Mouse (Mus musculus) lung, postnatal 0 days (tissue): ENCODE measurements around the gene Golga3. TPM values are rescaled to one million over a fixed set of nuclear protein-coding genes. Genes with fewer than 3 reads are reported as not detected.

Experiments
- ATAC-seq: fragments of 200-750 bp; cut with Nextera tagmentation; 2 replicates; pipeline ENCODE4 v1.8.0; 2017; ENCODE audit warnings: moderate library complexity
- DNase-seq: peaks from one replicate; pipeline ENCODE4 v3.0.0-alpha.2; 2016; ENCODE audit warnings: low spot score
- H3K27ac ChIP-seq: fragments of 300-500 bp; sonication (generic); 2 replicates; pipeline ENCODE4 v1.5.1; 2014; ENCODE audit warnings: antibody characterized with exemption, mild to moderate bottlenecking, low read length, mixed read lengths
- H3K27me3 ChIP-seq: fragments of 300-500 bp; sonication (generic); replicated peaks from 2 replicates; pipeline ENCODE4 v1.6.1; 2014; ENCODE audit warnings: low read length, mixed read lengths; ENCODE audit not compliant: insufficient read depth
- H3K36me3 ChIP-seq: fragments of 300-500 bp; sonication (generic); 2 replicates; pipeline ENCODE4 v1.6.1; 2014; ENCODE audit warnings: low read length, mixed read lengths; ENCODE audit not compliant: insufficient read depth
- H3K4me1 ChIP-seq: fragments of 300-500 bp; sonication (generic); 2 replicates; pipeline ENCODE4 v1.6.1; 2014; ENCODE audit warnings: antibody characterized with exemption, low read depth, low read length, mixed read lengths; ENCODE audit not compliant: insufficient read depth
- H3K4me2 ChIP-seq: fragments of 300-500 bp; sonication (generic); replicated peaks from 2 replicates; pipeline ENCODE4 v1.6.1; 2014; ENCODE audit warnings: low read depth, mild to moderate bottlenecking, low read length, moderate library complexity, mixed read lengths
- H3K4me3 ChIP-seq: fragments of 300-500 bp; sonication (generic); 2 replicates; pipeline ENCODE4 v1.5.1; 2014; ENCODE audit warnings: low read depth, low read length
- H3K9ac ChIP-seq: fragments of 300-500 bp; sonication (generic); replicated peaks from 2 replicates; pipeline ENCODE4 v1.6.1; 2014; ENCODE audit warnings: low read depth, mild to moderate bottlenecking
- H3K9me3 ChIP-seq: fragments of 300-500 bp; sonication (generic); 2 replicates; pipeline ENCODE4 v1.6.1; 2016; ENCODE audit warnings: low read length, mixed read lengths
- CTCF ChIP-seq: IDR thresholded peaks from 2 replicates; pipeline ENCODE4 v1.5.1; 2016; ENCODE audit warnings: antibody characterized with exemption, mild to moderate bottlenecking
- EP300 ChIP-seq: IDR thresholded peaks from 2 replicates; pipeline ENCODE4 v1.6.1; 2016; ENCODE audit warnings: antibody characterized with exemption, mild to moderate bottlenecking, control low read depth
- WGBS: fragments of 180-500 bp; shearing (Covaris S2); extraction: QIAGEN DNeasy Blood & Tissue Kit; methylation state at CpG from one replicate; pipeline ENCODE4 v1.1.7; 2014; 5-methylcytosine and 5-hydroxymethylcytosine counted together
- polyA plus RNA-seq: library from polyadenylated mRNA; unstranded; fragments of >200 nt; fragmentation: Nextera tagmentation; extraction: Ambion mirVana; gene quantifications from 2 replicates; pipeline ENCODE4 v1.2.1, GENCODE M21; 2015

The Golga3 gene
- polyA plus RNA-seq, 1 experiment from 2014 or later, result 9.1 TPM

- H3K36me3 ChIP-seq, result peaks cover 56% of the 10 kb centered on the region
These were observed 67.6 kb downstream of the Golga3 start for GRCm38 (mm10) chr5:110244091-110244490.

GRCm38 (mm10) chr5:110266941-110267340 is 90.4 kb downstream of the Golga3 start:
- TF ChIP-seq EP300, result no peak
- no peak for TF ChIP-seq CTCF
- H3K27me3 ChIP-seq, result no peaks in the 10 kb centered on the region
- 75% methylated on average over 4 of the region's 4 CpGs for WGBS

More at GRCm38 (mm10) chr5:110244091-110244490, 67.6 kb downstream of the Golga3 start:
- Histone ChIP-seq H3K9ac (no peak overlapping the region), H3K9me3 (no peaks in the 10 kb centered on the region), H3K4me1 (no peaks in the 10 kb centered on the region), H3K4me3 (no peak overlapping the region), H3K27ac (no peak overlapping the region), H3K4me2 (no peak overlapping the region), H3K27me3 (no peaks in the 10 kb centered on the region)
- TF ChIP-seq CTCF (no peak), EP300 (no peak)
- 71% methylated on average over 2 of the region's 2 CpGs for WGBS
- DNase-seq (no peak), ATAC-seq (no peak)

GRCm38 (mm10) chr5:110269141-110270101 is 92.9 kb downstream of the Golga3 start, which contains the start of gene Pgam5:
TSS of gene Pgam5 (minus strand) at chr5:110269913.
- Histone ChIP-seq H3K4me1 (peaks cover 8% of the 10 kb centered on the region; the same call in 1 of the 2 replicates), H3K27ac (peak within 1 kb of the TSS; percentile 51), H3K9me3 (no peaks in the 10 kb centered on the region), H3K4me2 (peak within 1 kb of the TSS; percentile 85), H3K27me3 (no peaks in the 10 kb centered on the region), H3K36me3 (peaks cover 16% of the 10 kb centered on the region), H3K4me3 (peak within 1 kb of the TSS; percentile 91), H3K9ac (peak within 1 kb of the TSS; percentile 93)
- TF ChIP-seq EP300 (no peak), CTCF (peak; percentile 84)
- WGBS, result under 1% methylated on average over 66 of the region's 66 CpGs
- ATAC-seq (peak; percentile 94), DNase-seq (peak; percentile 89)

More at GRCm38 (mm10) chr5:110266941-110267340, 90.4 kb downstream of the Golga3 start:
- Histone ChIP-seq H3K4me3 (no peak overlapping the region), H3K9ac (no peak overlapping the region), H3K4me2 (no peak overlapping the region), H3K4me1 (peaks cover 8% of the 10 kb centered on the region; the same call in 1 of the 2 replicates), H3K27ac (no peak overlapping the region), H3K36me3 (peaks cover 16% of the 10 kb centered on the region), H3K9me3 (no peaks in the 10 kb centered on the region)
- no peak for ATAC-seq
- no peak for DNase-seq

GRCm38 (mm10) chr5:110270242-110270641 is 93.7 kb downstream of the Golga3 start:
- 90% methylated on average over 6 of the region's 6 CpGs for WGBS

GRCm38 (mm10) chr5:110274147-110274546 is 97.6 kb downstream of the Golga3 start:
- ATAC-seq (no peak), DNase-seq (no peak)
- TF ChIP-seq CTCF (no peak), EP300 (no peak)
- H3K27ac ChIP-seq, result no peak overlapping the region
- no peaks in the 10 kb centered on the region for H3K9me3 ChIP-seq
- 0 out of 2 replicates have a peak, but pooled peaks cover under 1% of the 10 kb centered on the region for H3K4me1 ChIP-seq
- H3K27me3 ChIP-seq, result no peaks in the 10 kb centered on the region
- no peak overlapping the region for H3K4me2 ChIP-seq
- H3K4me3 ChIP-seq, result no peak overlapping the region
- H3K36me3 ChIP-seq, result no peaks in the 10 kb centered on the region
- no peak overlapping the region for H3K9ac ChIP-seq
- 73% methylated on average over 4 of the region's 4 CpGs for WGBS

More at GRCm38 (mm10) chr5:110270242-110270641, 93.7 kb downstream of the Golga3 start:
- no peak overlapping the region for H3K9ac ChIP-seq
- peaks cover 8% of the 10 kb centered on the region; the same call in 1 of the 2 replicates for H3K4me1 ChIP-seq
- H3K36me3 ChIP-seq, result peaks cover 7% of the 10 kb centered on the region
- H3K9me3 ChIP-seq, result no peaks in the 10 kb centered on the region
- ATAC-seq (no peak), DNase-seq (no peak)
- no peaks in the 10 kb centered on the region for H3K27me3 ChIP-seq
- no peak overlapping the region for H3K4me3 ChIP-seq
- no peak overlapping the region for H3K27ac ChIP-seq
- no peak overlapping the region for H3K4me2 ChIP-seq
- TF ChIP-seq CTCF (no peak), EP300 (no peak)

DNA sequence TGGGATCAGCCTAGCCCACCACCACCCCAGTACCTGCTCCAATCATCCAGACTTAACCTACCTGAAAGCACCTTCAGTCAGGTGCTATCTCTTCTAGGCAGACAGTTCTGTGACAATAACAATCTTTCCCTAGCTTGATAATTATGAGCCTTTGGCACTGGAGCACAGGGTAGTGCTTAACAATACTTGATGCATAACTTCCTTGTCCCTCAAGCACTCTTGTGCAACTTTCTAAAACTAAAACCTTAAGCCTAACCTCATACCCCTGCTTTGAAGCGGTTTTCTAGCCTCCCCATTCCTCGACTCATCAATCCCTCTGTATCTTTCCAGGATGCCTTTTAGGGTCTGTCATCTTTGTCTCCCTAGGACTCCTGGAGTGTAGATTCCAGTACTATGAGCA is 98.3 kb downstream of the Golga3 start:
- TF ChIP-seq CTCF (no peak), EP300 (no peak)
- Histone ChIP-seq H3K9me3 (no peaks in the 10 kb centered on the region), H3K36me3 (no peaks in the 10 kb centered on the region), H3K4me3 (no peak overlapping the region), H3K4me2 (no peak overlapping the region), H3K9ac (no peak overlapping the region), H3K4me1 (no peaks in the 10 kb centered on the region), H3K27ac (0 out of 2 replicates have a peak overlapping the region, but pooled peaks have one; percentile 15), H3K27me3 (no peaks in the 10 kb centered on the region)
- ATAC-seq, result peak; percentile 78
- DNase-seq, result peak; percentile 73
- 43% methylated on average over 2 of the region's 2 CpGs for WGBS

Other genes with a start within 250 kb of the Golga3 start
- gene Zfp932, start 180.2 kb upstream of the Golga3 start, polyA plus RNA-seq, result 11.2 and 13.5 TPM in 2 replicates
- 1.6 and 2.0 TPM in 2 replicates for gene Gm17655, start 104.2 kb upstream of the Golga3 start, polyA plus RNA-seq
- gene Gm35315, start 82.3 kb upstream of the Golga3 start, polyA plus RNA-seq, result 0.23 and 0.26 TPM in 2 replicates
- 1.1 TPM in 2 replicates for gene Plcxd1, start 76.7 kb upstream of the Golga3 start, polyA plus RNA-seq
- 26.3 and 30.9 TPM in 2 replicates for gene Gtpbp6, start 68.5 kb upstream of the Golga3 start, polyA plus RNA-seq
- 2.6 and 3.0 TPM in 2 replicates for gene Zfp605, start 66.6 kb upstream of the Golga3 start, polyA plus RNA-seq
- 32.8 and 37.0 TPM in 2 replicates for gene Chfr, start 40.9 kb upstream of the Golga3 start, polyA plus RNA-seq
- 15.5 and 18.0 TPM in 2 replicates for gene Ankle2, start 54.3 kb downstream of the Golga3 start, polyA plus RNA-seq
- gene Pgam5, start 93.2 kb downstream of the Golga3 start, polyA plus RNA-seq, result 32.0 and 33.6 TPM in 2 replicates
- 12.8 and 14.4 TPM in 2 replicates for gene Pxmp2, start 109.5 kb downstream of the Golga3 start, polyA plus RNA-seq
- gene Pole, start 109.6 kb downstream of the Golga3 start, polyA plus RNA-seq, result 2.2 and 2.4 TPM in 2 replicates
- gene P2rx2, start 166.5 kb downstream of the Golga3 start, polyA plus RNA-seq, result 3.5 and 3.8 TPM in 2 replicates
- 2.0 and 2.1 TPM in 2 replicates for gene Lrcol1, start 168.0 kb downstream of the Golga3 start, polyA plus RNA-seq